Mouse (Mus musculus): ENCODE results near the gene Klhl21. TPM values are rescaled to one million over a fixed set of nuclear protein-coding genes. Genes with fewer than 3 reads are reported as not detected.
"Not testable (repeated sequence)": the region's sequence is repeated elsewhere in the genome, so short reads cannot be mapped to it uniquely, and the experiment has no call there.

Klhl21 gene
- polyA plus RNA-seq, 1 experiment, result 20.1 TPM

GRCm38 (mm10) chr4:152028456-152028855 lies 19.9 kb downstream of the Klhl21 start:
- Histone ChIP-seq H3K4me1 (ENCODE audit: control insufficient read depth, insufficient read depth, insufficient read length) (peaks cover 16% of the 10 kb centered on the region; the same call in 1 of the 2 replicates), H3K36me3 (ENCODE audit: control insufficient read depth, insufficient read depth, low read length) (no peaks in the 10 kb centered on the region; the same call in 1 of the 2 replicates), H3K27me3 (ENCODE audit: control insufficient read depth, insufficient read depth, low read length) (no peaks in the 10 kb centered on the region), H3K27ac (ENCODE audit: insufficient read depth, low read length) (no peak overlapping the region), H3K4me3 (ENCODE audit: extremely low read depth, insufficient read depth, insufficient read length) (no peak overlapping the region)
- TF ChIP-seq POLR2A (IDR thresholded peaks at IDR 0.05; ENCODE audit: low read depth, low read length), result no peak
- no peak for TF ChIP-seq CTCF (IDR thresholded peaks at IDR 0.05; ENCODE audit: extremely low read depth, insufficient read depth, insufficient read length, insufficient replicate concordance)
- DNase-seq (ENCODE audit: low read depth in 1 of 2, low spot score in 2 of 2), result no peak
- 85% methylated on average over 15 of the region's 15 CpGs for WGBS

- no peak for DNase-seq (ENCODE audit: low read depth in 1 of 2, low spot score in 2 of 2)
- no peak overlapping the region for H3K4me3 ChIP-seq (ENCODE audit: extremely low read depth, insufficient read depth, insufficient read length)
- H3K27me3 ChIP-seq (ENCODE audit: control insufficient read depth, insufficient read depth, low read length), result no peaks in the 10 kb centered on the region
- no peak overlapping the region for H3K27ac ChIP-seq (ENCODE audit: insufficient read depth, low read length)
- peaks cover 16% of the 10 kb centered on the region; the same call in 1 of the 2 replicates for H3K4me1 ChIP-seq (ENCODE audit: control insufficient read depth, insufficient read depth, insufficient read length)
- no peak for TF ChIP-seq CTCF (IDR thresholded peaks at IDR 0.05; ENCODE audit: extremely low read depth, insufficient read depth, insufficient read length, insufficient replicate concordance)
- TF ChIP-seq POLR2A (IDR thresholded peaks at IDR 0.05; ENCODE audit: low read depth, low read length), result no peak
- no peaks in the 10 kb centered on the region for H3K36me3 ChIP-seq (ENCODE audit: control insufficient read depth, insufficient read depth, low read length)
- 55% methylated on average over 5 of the region's 5 CpGs for WGBS
These were observed 20.5 kb downstream of the Klhl21 start for GRCm38 (mm10) chr4:152029087-152029486.

GRCm38 (mm10) chr4:152029997-152030396 lies 21.4 kb downstream of the Klhl21 start:
- H3K27me3 ChIP-seq (ENCODE audit: control insufficient read depth, insufficient read depth, low read length), result no peaks in the 10 kb centered on the region
- no peak overlapping the region for H3K4me3 ChIP-seq (ENCODE audit: extremely low read depth, insufficient read depth, insufficient read length)
- TF ChIP-seq POLR2A (IDR thresholded peaks at IDR 0.05; ENCODE audit: low read depth, low read length) (no peak), CTCF (IDR thresholded peaks at IDR 0.05; ENCODE audit: extremely low read depth, insufficient read depth, insufficient read length, insufficient replicate concordance) (no peak)
- no peak for DNase-seq (ENCODE audit: low read depth in 1 of 2, low spot score in 2 of 2)
- H3K36me3 ChIP-seq (ENCODE audit: control insufficient read depth, insufficient read depth, low read length), result no peaks in the 10 kb centered on the region
- peaks cover 16% of the 10 kb centered on the region; the same call in 1 of the 2 replicates for H3K4me1 ChIP-seq (ENCODE audit: control insufficient read depth, insufficient read depth, insufficient read length)
- H3K27ac ChIP-seq (ENCODE audit: insufficient read depth, low read length), result no peak overlapping the region
- 76% methylated on average over 4 of the region's 4 CpGs for WGBS

GRCm38 (mm10) chr4:152032922-152033321 lies 24.3 kb downstream of the Klhl21 start:
- Histone ChIP-seq H3K27me3 (ENCODE audit: control insufficient read depth, insufficient read depth, low read length) (no peaks in the 10 kb centered on the region), H3K4me1 (ENCODE audit: control insufficient read depth, insufficient read depth, insufficient read length) (0 out of 2 replicates have a peak, but pooled peaks cover 3% of the 10 kb centered on the region), H3K36me3 (ENCODE audit: control insufficient read depth, insufficient read depth, low read length) (no peaks in the 10 kb centered on the region), H3K4me3 (ENCODE audit: extremely low read depth, insufficient read depth, insufficient read length) (no peak overlapping the region), H3K27ac (ENCODE audit: insufficient read depth, low read length) (no peak overlapping the region)
- no peak for DNase-seq (ENCODE audit: low read depth in 1 of 2, low spot score in 2 of 2)
- TF ChIP-seq POLR2A (IDR thresholded peaks at IDR 0.05; ENCODE audit: low read depth, low read length) (no peak), CTCF (IDR thresholded peaks at IDR 0.05; ENCODE audit: extremely low read depth, insufficient read depth, insufficient read length, insufficient replicate concordance) (no peak)
- WGBS, result 91% methylated on average over 13 of the region's 13 CpGs

GRCm38 (mm10) chr4:152036464-152036863 lies 27.9 kb downstream of the Klhl21 start:
- H3K27me3 ChIP-seq (ENCODE audit: control insufficient read depth, insufficient read depth, low read length); H3K4me3 ChIP-seq (ENCODE audit: extremely low read depth, insufficient read depth, insufficient read length); H3K27ac ChIP-seq (ENCODE audit: insufficient read depth, low read length); DNase-seq (ENCODE audit: low read depth in 1 of 2, low spot score in 2 of 2); H3K36me3 ChIP-seq (ENCODE audit: control insufficient read depth, insufficient read depth, low read length); H3K4me1 ChIP-seq (ENCODE audit: control insufficient read depth, insufficient read depth, insufficient read length): not testable (repeated sequence)
- 91% methylated on average over 6 of the region's 6 CpGs for WGBS

GRCm38 (mm10) chr4:152038225-152038984 lies 29.8 kb downstream of the Klhl21 start, which contains the start of gene Tas1r1:
Tas1r1 (minus strand) TSS chr4:152038568.
- WGBS, result 28% methylated on average over 10 of the region's 10 CpGs
- peaks cover 2% of the 10 kb centered on the region for H3K36me3 ChIP-seq (ENCODE audit: control insufficient read depth, insufficient read depth, low read length)
- no peak for TF ChIP-seq POLR2A (IDR thresholded peaks at IDR 0.05; ENCODE audit: low read depth, low read length)
- no peak for TF ChIP-seq CTCF (IDR thresholded peaks at IDR 0.05; ENCODE audit: extremely low read depth, insufficient read depth, insufficient read length, insufficient replicate concordance)
- peak within 1 kb of the TSS; percentile 95 for H3K4me3 ChIP-seq (ENCODE audit: extremely low read depth, insufficient read depth, insufficient read length)
- peaks cover 6% of the 10 kb centered on the region; the same call in 1 of the 2 replicates for H3K4me1 ChIP-seq (ENCODE audit: control insufficient read depth, insufficient read depth, insufficient read length)
- no peaks in the 10 kb centered on the region for H3K27me3 ChIP-seq (ENCODE audit: control insufficient read depth, insufficient read depth, low read length)
- H3K27ac ChIP-seq (ENCODE audit: insufficient read depth, low read length), result no peak within 1 kb of the TSS
- no peak for DNase-seq (ENCODE audit: low read depth in 1 of 2, low spot score in 2 of 2)
